Mouse (Mus musculus) lung, postnatal 0 days (tissue): ENCODE measurements around the gene Siva1. TPM values are rescaled to one million over a fixed set of nuclear protein-coding genes. Genes with fewer than 3 reads are reported as not detected.

Experiments
- ATAC-seq: fragments of 200-750 bp; cut with Nextera tagmentation; 2 replicates; pipeline ENCODE4 v1.8.0; 2017; ENCODE audit warnings: moderate library complexity
- DNase-seq: peaks from one replicate; pipeline ENCODE4 v3.0.0-alpha.2; 2016; ENCODE audit warnings: low spot score
- H3K27ac ChIP-seq: fragments of 300-500 bp; sonication (generic); 2 replicates; pipeline ENCODE4 v1.5.1; 2014; ENCODE audit warnings: antibody characterized with exemption, mild to moderate bottlenecking, low read length, mixed read lengths
- H3K27me3 ChIP-seq: fragments of 300-500 bp; sonication (generic); replicated peaks from 2 replicates; pipeline ENCODE4 v1.6.1; 2014; ENCODE audit warnings: low read length, mixed read lengths; ENCODE audit not compliant: insufficient read depth
- H3K36me3 ChIP-seq: fragments of 300-500 bp; sonication (generic); 2 replicates; pipeline ENCODE4 v1.6.1; 2014; ENCODE audit warnings: low read length, mixed read lengths; ENCODE audit not compliant: insufficient read depth
- H3K4me1 ChIP-seq: fragments of 300-500 bp; sonication (generic); 2 replicates; pipeline ENCODE4 v1.6.1; 2014; ENCODE audit warnings: antibody characterized with exemption, low read depth, low read length, mixed read lengths; ENCODE audit not compliant: insufficient read depth
- H3K4me2 ChIP-seq: fragments of 300-500 bp; sonication (generic); replicated peaks from 2 replicates; pipeline ENCODE4 v1.6.1; 2014; ENCODE audit warnings: low read depth, mild to moderate bottlenecking, low read length, moderate library complexity, mixed read lengths
- H3K4me3 ChIP-seq: fragments of 300-500 bp; sonication (generic); 2 replicates; pipeline ENCODE4 v1.5.1; 2014; ENCODE audit warnings: low read depth, low read length
- H3K9ac ChIP-seq: fragments of 300-500 bp; sonication (generic); replicated peaks from 2 replicates; pipeline ENCODE4 v1.6.1; 2014; ENCODE audit warnings: low read depth, mild to moderate bottlenecking
- H3K9me3 ChIP-seq: fragments of 300-500 bp; sonication (generic); 2 replicates; pipeline ENCODE4 v1.6.1; 2016; ENCODE audit warnings: low read length, mixed read lengths
- CTCF ChIP-seq: IDR thresholded peaks from 2 replicates; pipeline ENCODE4 v1.5.1; 2016; ENCODE audit warnings: antibody characterized with exemption, mild to moderate bottlenecking
- EP300 ChIP-seq: IDR thresholded peaks from 2 replicates; pipeline ENCODE4 v1.6.1; 2016; ENCODE audit warnings: antibody characterized with exemption, mild to moderate bottlenecking, control low read depth
- WGBS: fragments of 180-500 bp; shearing (Covaris S2); extraction: QIAGEN DNeasy Blood & Tissue Kit; methylation state at CpG from one replicate; pipeline ENCODE4 v1.1.7; 2014; 5-methylcytosine and 5-hydroxymethylcytosine counted together
- polyA plus RNA-seq: library from polyadenylated mRNA; unstranded; fragments of >200 nt; fragmentation: Nextera tagmentation; extraction: Ambion mirVana; gene quantifications from 2 replicates; pipeline ENCODE4 v1.2.1, GENCODE M21; 2015

Gene Siva1
- polyA plus RNA-seq, 1 experiment from 2014 or later: 152 TPM

DNA sequence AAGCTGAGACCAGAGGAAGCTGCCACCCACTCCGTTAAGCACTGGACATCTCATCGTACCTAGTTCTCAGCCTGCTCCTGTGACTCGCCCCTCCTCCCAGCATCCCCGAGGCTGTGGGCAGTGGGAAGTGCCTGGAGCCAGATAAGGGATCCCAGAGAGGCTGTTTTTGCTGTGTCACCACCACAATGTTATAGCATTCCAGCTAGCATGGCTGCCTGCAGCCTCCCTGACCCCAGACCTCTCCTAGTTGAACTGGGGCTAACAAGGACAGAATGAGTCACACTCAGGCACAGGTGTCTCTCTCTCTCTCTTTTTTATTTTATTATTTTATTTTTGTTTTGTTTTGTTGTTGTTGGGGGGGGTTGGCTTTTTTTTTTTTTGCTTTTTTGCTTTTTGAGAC lies 45.3 kb upstream of the Siva1 start:
- Histone ChIP-seq H3K9ac (no peak overlapping the region), H3K4me1 (peaks cover 10% of the 10 kb centered on the region; the same call in 1 of the 2 replicates), H3K27ac (no peak overlapping the region), H3K4me2 (no peak overlapping the region), H3K36me3 (no peaks in the 10 kb centered on the region), H3K4me3 (no peak overlapping the region), H3K27me3 (no peaks in the 10 kb centered on the region), H3K9me3 (no peaks in the 10 kb centered on the region)
- 35% methylated on average over 4 of the region's 4 CpGs for WGBS
- no peak for ATAC-seq
- no peak for TF ChIP-seq EP300
- TF ChIP-seq CTCF: no peak
- DNase-seq: no peak

DNA sequence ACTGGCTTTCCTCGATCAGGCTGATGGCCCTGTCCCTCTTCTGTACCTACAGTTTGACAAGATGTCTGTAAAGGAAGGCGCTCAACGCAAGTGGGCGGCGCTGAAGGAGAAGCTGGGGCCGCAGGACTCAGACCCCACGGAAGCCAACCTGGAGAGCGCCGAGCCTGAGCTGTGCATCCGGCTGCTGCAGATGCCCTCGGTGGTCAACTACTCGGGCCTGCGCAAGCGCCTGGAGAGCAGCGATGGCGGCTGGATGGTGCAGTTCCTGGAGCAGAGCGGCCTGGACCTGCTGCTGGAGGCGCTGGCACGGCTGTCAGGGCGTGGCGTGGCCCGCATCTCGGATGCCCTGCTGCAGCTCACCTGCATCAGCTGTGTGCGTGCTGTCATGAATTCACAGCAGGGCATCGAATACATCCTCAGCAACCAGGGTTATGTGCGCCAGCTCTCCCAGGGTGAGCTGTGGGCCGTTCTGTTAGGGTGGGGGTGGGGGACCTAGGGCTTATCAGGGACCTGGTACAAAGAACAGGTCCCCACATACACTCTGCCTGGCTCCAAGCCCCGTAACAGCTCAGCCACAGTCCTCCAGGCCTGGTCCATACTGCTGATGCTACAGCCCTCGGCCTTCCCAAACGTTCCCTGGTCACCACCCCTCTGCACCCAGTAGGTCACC lies 44.4 kb upstream of the Siva1 start:
- H3K36me3 ChIP-seq: no peaks in the 10 kb centered on the region
- H3K4me1 ChIP-seq: 0 out of 2 replicates have a peak, but pooled peaks cover 4% of the 10 kb centered on the region
- H3K9ac ChIP-seq: no peak overlapping the region
- 88% methylated on average over 30 of the region's 30 CpGs for WGBS
- no peak for DNase-seq
- no peaks in the 10 kb centered on the region for H3K9me3 ChIP-seq
- H3K4me2 ChIP-seq: no peak overlapping the region
- no peak for ATAC-seq
- H3K27me3 ChIP-seq: no peaks in the 10 kb centered on the region
- no peak overlapping the region for H3K4me3 ChIP-seq
- TF ChIP-seq CTCF (no peak), EP300 (no peak)
- H3K27ac ChIP-seq: no peak overlapping the region

DNA sequence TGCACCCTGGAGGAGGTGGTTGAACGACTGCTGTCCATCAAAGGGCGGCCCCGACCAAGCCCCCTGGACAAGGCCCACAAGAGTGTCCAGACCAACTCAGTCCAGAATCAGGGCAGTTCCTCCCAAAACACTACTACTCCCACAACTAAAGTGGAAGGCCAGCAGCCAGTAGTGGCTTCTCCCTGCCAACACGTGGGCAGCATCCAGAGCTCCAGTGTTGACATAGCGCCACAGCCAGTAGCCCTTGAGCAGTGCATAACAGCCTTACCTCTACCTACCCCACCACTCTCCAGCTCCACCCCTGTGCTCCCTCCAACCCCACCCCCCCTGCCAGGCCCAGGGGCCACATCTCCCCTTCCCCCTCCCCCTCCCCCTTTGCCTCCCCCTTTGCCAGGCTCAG lies 40.5 kb upstream of the Siva1 start:
- WGBS: 74% methylated on average over 5 of the region's 5 CpGs

GRCm38 (mm10) chr12:112604709-112605649 lies 39.5 kb upstream of the Siva1 start:
- Histone ChIP-seq H3K36me3 (0 out of 2 replicates have a peak, but pooled peaks cover 6% of the 10 kb centered on the region), H3K27me3 (no peaks in the 10 kb centered on the region), H3K4me3 (no peak overlapping the region), H3K9ac (no peak overlapping the region), H3K9me3 (no peaks in the 10 kb centered on the region), H3K27ac (peak overlapping the region; percentile 54; the same call in 1 of the 2 replicates), H3K4me2 (no peak overlapping the region), H3K4me1 (0 out of 2 replicates have a peak, but pooled peaks cover 2% of the 10 kb centered on the region)
- WGBS: 59% methylated on average over 20 of the region's 20 CpGs
- TF ChIP-seq EP300: peak; percentile 40; the same call in 1 of the 2 replicates
- peak; percentile 67 for TF ChIP-seq CTCF
- DNase-seq: peak; percentile 76
- peak; percentile 80 for ATAC-seq

More for the DNA sequence above, 40.5 kb upstream of the Siva1 start:
- H3K4me1 ChIP-seq: 0 out of 2 replicates have a peak, but pooled peaks cover 2% of the 10 kb centered on the region
- H3K27me3 ChIP-seq: no peaks in the 10 kb centered on the region
- DNase-seq (no peak), ATAC-seq (peak; percentile 34)
- TF ChIP-seq CTCF: no peak
- no peak for TF ChIP-seq EP300
- no peaks in the 10 kb centered on the region for H3K9me3 ChIP-seq
- H3K9ac ChIP-seq: no peak overlapping the region
- H3K4me2 ChIP-seq: no peak overlapping the region
- H3K36me3 ChIP-seq: no peaks in the 10 kb centered on the region
- no peak overlapping the region for H3K4me3 ChIP-seq
- H3K27ac ChIP-seq: no peak overlapping the region

- H3K27ac ChIP-seq: no peak overlapping the region
- 0 out of 2 replicates have a peak, but pooled peaks cover 2% of the 10 kb centered on the region for H3K4me1 ChIP-seq
- H3K36me3 ChIP-seq: 0 out of 2 replicates have a peak, but pooled peaks cover 9% of the 10 kb centered on the region
- TF ChIP-seq EP300: no peak
- peak; percentile 96 for TF ChIP-seq CTCF
- no peak overlapping the region for H3K9ac ChIP-seq
- 45% methylated on average over 6 of the region's 6 CpGs for WGBS
- ATAC-seq: peak; percentile 80
- H3K4me2 ChIP-seq: no peak overlapping the region
- no peaks in the 10 kb centered on the region for H3K9me3 ChIP-seq
- DNase-seq: peak; percentile 81
- H3K4me3 ChIP-seq: no peak overlapping the region
- no peaks in the 10 kb centered on the region for H3K27me3 ChIP-seq
These were observed 38.7 kb upstream of the Siva1 start for GRCm38 (mm10) chr12:112605766-112606165.

- H3K9ac ChIP-seq: no peak overlapping the region
- no peaks in the 10 kb centered on the region for H3K9me3 ChIP-seq
- no peak overlapping the region for H3K27ac ChIP-seq
- 0 out of 2 replicates have a peak, but pooled peaks cover 2% of the 10 kb centered on the region for H3K4me1 ChIP-seq
- 75% methylated on average over 6 of the region's 6 CpGs for WGBS
- H3K27me3 ChIP-seq: no peaks in the 10 kb centered on the region
- ATAC-seq (no peak), DNase-seq (no peak)
- H3K4me3 ChIP-seq: no peak overlapping the region
- no peak overlapping the region for H3K4me2 ChIP-seq
- TF ChIP-seq EP300: no peak
- H3K36me3 ChIP-seq: peaks cover 9% of the 10 kb centered on the region; the same call in 1 of the 2 replicates
These were observed 37.5 kb upstream of the Siva1 start for GRCm38 (mm10) chr12:112606998-112607397.
